Mouse (Mus musculus) retina, adult 2 months (tissue): ENCODE measurements around the gene Uncx.

ENCODE experiments used
- DNase-seq: peaks from one replicate; pipeline ENCODE4 v3.0.0-alpha.2; 2012; ENCODE audit warnings: low read depth, low spot score

Gene Uncx

GRCm38 (mm10) chr5:139542556-139542955 is 738 bp upstream of the Uncx start:
- DNase-seq, result no peak

- DNase-seq, result no peak
Measured at GRCm38 (mm10) chr5:139543650-139544270, 466 bp downstream of the Uncx start.

GRCm38 (mm10) chr5:139544271-139545135 is 1.2 kb downstream of the Uncx start:
- DNase-seq, result no peak

- no peak for DNase-seq
Measured at GRCm38 (mm10) chr5:139545221-139545620, 1.9 kb downstream of the Uncx start.

- DNase-seq, result no peak
Measured at GRCm38 (mm10) chr5:139545673-139546335, 2.5 kb downstream of the Uncx start.

GRCm38 (mm10) chr5:139546336-139546770 is 3.1 kb downstream of the Uncx start:
- no peak for DNase-seq

GRCm38 (mm10) chr5:139546771-139547420 is 3.6 kb downstream of the Uncx start:
- DNase-seq, result no peak

- DNase-seq, result no peak
Measured at GRCm38 (mm10) chr5:139547421-139547931, 4.2 kb downstream of the Uncx start.

- no peak for DNase-seq
Measured at GRCm38 (mm10) chr5:139553446-139554273, 10.4 kb downstream of the Uncx start.

- no peak for DNase-seq
Measured at GRCm38 (mm10) chr5:139554478-139555335, 11.4 kb downstream of the Uncx start.

- DNase-seq, result no peak
Measured at GRCm38 (mm10) chr5:139555476-139556115, 12.3 kb downstream of the Uncx start.

- no peak for DNase-seq
Measured at GRCm38 (mm10) chr5:139556116-139556678, 12.9 kb downstream of the Uncx start.

- no peak for DNase-seq
Measured at GRCm38 (mm10) chr5:139557079-139557478, 13.8 kb downstream of the Uncx start.

GRCm38 (mm10) chr5:139557531-139558467 is 14.5 kb downstream of the Uncx start:
- DNase-seq, result no peak

GRCm38 (mm10) chr5:139558468-139558804 is 15.1 kb downstream of the Uncx start:
- DNase-seq, result no peak

- DNase-seq, result no peak
Measured at GRCm38 (mm10) chr5:139558917-139559660, 15.8 kb downstream of the Uncx start.

GRCm38 (mm10) chr5:139559782-139560181 is 16.5 kb downstream of the Uncx start:
- DNase-seq, result no peak
